Mouse (Mus musculus): ENCODE measurements around the gene Golm1. TPM values are rescaled to one million over a fixed set of nuclear protein-coding genes. Genes with fewer than 3 reads are reported as not detected.
A peak's percentile ranks its signal among the peaks of the same experiment; 100 is the strongest.

Golm1 gene
- polyA plus RNA-seq, 1 experiment from 2014 or later, result 31.8 TPM

- peaks cover 6% of the 10 kb centered on the region; the same call in 1 of the 2 replicates for H3K36me3 ChIP-seq (ENCODE audit: insufficient read depth, low read length)
- ATAC-seq (no peak), DNase-seq (ENCODE audit: low spot score) (no peak)
- no peak overlapping the region for H3K4me3 ChIP-seq (ENCODE audit: low read depth, low read length)
- WGBS, result 92% methylated on average over 12 of the region's 12 CpGs
- TF ChIP-seq EP300 (IDR thresholded peaks at IDR 0.05), result no peak
- no peak for TF ChIP-seq CTCF (IDR thresholded peaks at IDR 0.05)
- H3K27ac ChIP-seq (ENCODE audit: low read length), result no peak overlapping the region
- H3K27me3 ChIP-seq (replicated peaks; ENCODE audit: insufficient read depth, low read length), result no peaks in the 10 kb centered on the region
- no peaks in the 10 kb centered on the region for H3K9me3 ChIP-seq (ENCODE audit: low read length)
- no peak overlapping the region for H3K4me2 ChIP-seq (replicated peaks; ENCODE audit: low read depth, low read length)
- H3K9ac ChIP-seq (replicated peaks; ENCODE audit: low read depth), result no peak overlapping the region
- H3K4me1 ChIP-seq (ENCODE audit: insufficient read depth, low read depth, low read length), result no peaks in the 10 kb centered on the region
Observed at GRCm38 (mm10) chr13:59661966-59662365, 13.6 kb downstream of the Golm1 start.

GRCm38 (mm10) chr13:59661387-59661786 is 14.2 kb downstream of the Golm1 start:
- peak; percentile 39 for DNase-seq (ENCODE audit: low spot score)
- no peak for TF ChIP-seq CTCF (IDR thresholded peaks at IDR 0.05)
- no peak for TF ChIP-seq EP300 (IDR thresholded peaks at IDR 0.05)
- Histone ChIP-seq H3K27me3 (replicated peaks; ENCODE audit: insufficient read depth, low read length) (no peaks in the 10 kb centered on the region), H3K4me3 (ENCODE audit: low read depth, low read length) (no peak overlapping the region), H3K9me3 (ENCODE audit: low read length) (no peaks in the 10 kb centered on the region), H3K36me3 (ENCODE audit: insufficient read depth, low read length) (peaks cover 6% of the 10 kb centered on the region; the same call in 1 of the 2 replicates), H3K4me1 (ENCODE audit: insufficient read depth, low read depth, low read length) (peaks cover 4% of the 10 kb centered on the region; the same call in 1 of the 2 replicates), H3K9ac (replicated peaks; ENCODE audit: low read depth) (no peak overlapping the region), H3K27ac (ENCODE audit: low read length) (no peak overlapping the region), H3K4me2 (replicated peaks; ENCODE audit: low read depth, low read length) (no peak overlapping the region)
- peak; percentile 18; the same call in 1 of the 2 replicates for ATAC-seq
- WGBS, result 69% methylated on average over 8 of the region's 8 CpGs

- no peak for DNase-seq (ENCODE audit: low spot score)
- TF ChIP-seq CTCF (IDR thresholded peaks at IDR 0.05), result no peak
- no peak for TF ChIP-seq EP300 (IDR thresholded peaks at IDR 0.05)
- H3K27ac ChIP-seq (ENCODE audit: low read length), result no peak overlapping the region
- H3K4me1 ChIP-seq (ENCODE audit: insufficient read depth, low read depth, low read length), result peaks cover 4% of the 10 kb centered on the region; the same call in 1 of the 2 replicates
- no peak overlapping the region for H3K4me2 ChIP-seq (replicated peaks; ENCODE audit: low read depth, low read length)
- no peak overlapping the region for H3K4me3 ChIP-seq (ENCODE audit: low read depth, low read length)
- no peaks in the 10 kb centered on the region for H3K27me3 ChIP-seq (replicated peaks; ENCODE audit: insufficient read depth, low read length)
- 0 out of 2 replicates have a peak, but pooled peaks cover 6% of the 10 kb centered on the region for H3K36me3 ChIP-seq (ENCODE audit: insufficient read depth, low read length)
- no peaks in the 10 kb centered on the region for H3K9me3 ChIP-seq (ENCODE audit: low read length)
- H3K9ac ChIP-seq (replicated peaks; ENCODE audit: low read depth), result no peak overlapping the region
- no peak for ATAC-seq
- WGBS, result 95% methylated on average over 3 of the region's 3 CpGs
Observed at GRCm38 (mm10) chr13:59660371-59660770, 15.2 kb downstream of the Golm1 start.

GRCm38 (mm10) chr13:59657781-59658180 is 17.8 kb downstream of the Golm1 start:
- H3K4me1 ChIP-seq (ENCODE audit: insufficient read depth, low read depth, low read length), result peaks cover 7% of the 10 kb centered on the region; the same call in 1 of the 2 replicates
- H3K27ac ChIP-seq (ENCODE audit: low read length), result no peak overlapping the region
- WGBS, result 82% methylated on average over 5 of the region's 5 CpGs
- H3K9me3 ChIP-seq (ENCODE audit: low read length), result no peaks in the 10 kb centered on the region
- DNase-seq (ENCODE audit: low spot score) (no peak), ATAC-seq (no peak)
- H3K4me3 ChIP-seq (ENCODE audit: low read depth, low read length), result no peak overlapping the region
- no peak for TF ChIP-seq EP300 (IDR thresholded peaks at IDR 0.05)
- no peak for TF ChIP-seq CTCF (IDR thresholded peaks at IDR 0.05)
- H3K9ac ChIP-seq (replicated peaks; ENCODE audit: low read depth), result no peak overlapping the region
- no peak overlapping the region for H3K4me2 ChIP-seq (replicated peaks; ENCODE audit: low read depth, low read length)
- no peaks in the 10 kb centered on the region for H3K27me3 ChIP-seq (replicated peaks; ENCODE audit: insufficient read depth, low read length)
- H3K36me3 ChIP-seq (ENCODE audit: insufficient read depth, low read length), result no peaks in the 10 kb centered on the region

- Histone ChIP-seq H3K27ac (ENCODE audit: low read length) (peak overlapping the region; percentile 32; the same call in 1 of the 2 replicates), H3K27me3 (replicated peaks; ENCODE audit: insufficient read depth, low read length) (no peaks in the 10 kb centered on the region), H3K9ac (replicated peaks; ENCODE audit: low read depth) (no peak overlapping the region), H3K9me3 (ENCODE audit: low read length) (no peaks in the 10 kb centered on the region), H3K36me3 (ENCODE audit: insufficient read depth, low read length) (no peaks in the 10 kb centered on the region), H3K4me2 (replicated peaks; ENCODE audit: low read depth, low read length) (no peak overlapping the region), H3K4me1 (ENCODE audit: insufficient read depth, low read depth, low read length) (peaks cover 7% of the 10 kb centered on the region; the same call in 1 of the 2 replicates), H3K4me3 (ENCODE audit: low read depth, low read length) (no peak overlapping the region)
- peak; percentile 18 for DNase-seq (ENCODE audit: low spot score)
- ATAC-seq, result peak; percentile 27; the same call in 1 of the 2 replicates
- 66% methylated on average over 4 of the region's 4 CpGs for WGBS
- TF ChIP-seq EP300 (IDR thresholded peaks at IDR 0.05) (no peak), CTCF (IDR thresholded peaks at IDR 0.05) (no peak)
Observed at GRCm38 (mm10) chr13:59656975-59657388, 18.6 kb downstream of the Golm1 start.

- Histone ChIP-seq H3K36me3 (ENCODE audit: insufficient read depth, low read length) (no peaks in the 10 kb centered on the region), H3K4me3 (ENCODE audit: low read depth, low read length) (no peak overlapping the region), H3K4me1 (ENCODE audit: insufficient read depth, low read depth, low read length) (peaks cover 7% of the 10 kb centered on the region; the same call in 1 of the 2 replicates), H3K4me2 (replicated peaks; ENCODE audit: low read depth, low read length) (no peak overlapping the region), H3K27me3 (replicated peaks; ENCODE audit: insufficient read depth, low read length) (no peaks in the 10 kb centered on the region), H3K9me3 (ENCODE audit: low read length) (no peaks in the 10 kb centered on the region), H3K9ac (replicated peaks; ENCODE audit: low read depth) (no peak overlapping the region), H3K27ac (ENCODE audit: low read length) (peak overlapping the region; percentile 32; the same call in 1 of the 2 replicates)
- TF ChIP-seq CTCF (IDR thresholded peaks at IDR 0.05) (no peak), EP300 (IDR thresholded peaks at IDR 0.05) (no peak)
- DNase-seq (ENCODE audit: low spot score), result no peak
- WGBS, result 61% methylated on average over 10 of the region's 10 CpGs
- peak; percentile 37 for ATAC-seq
Observed at GRCm38 (mm10) chr13:59656316-59656832, 19.2 kb downstream of the Golm1 start.
